Mouse (Mus musculus): ENCODE data around the gene Gpatch2. TPM values are rescaled to one million over a fixed set of nuclear protein-coding genes. Genes with fewer than 3 reads are reported as not detected.

The Gpatch2 gene
- total RNA-seq, 2 experiments from 2014 or later = 8.5 to 10.6 TPM

GRCm38 (mm10) chr1:187244734-187245133 lies 29.4 kb downstream of the Gpatch2 start:
- no peak for DNase-seq

- no peak for DNase-seq
These were observed 35.5 kb downstream of the Gpatch2 start for GRCm38 (mm10) chr1:187250741-187251262.

- DNase-seq = no peak
These were observed 43.4 kb downstream of the Gpatch2 start for GRCm38 (mm10) chr1:187258756-187259155.

GRCm38 (mm10) chr1:187267601-187268000 lies 52.3 kb downstream of the Gpatch2 start:
- no peak for DNase-seq

- DNase-seq = peak; percentile 16 to 20
These were observed 55.3 kb downstream of the Gpatch2 start for GRCm38 (mm10) chr1:187270318-187271247.

- no peak for DNase-seq
These were observed 62.0 kb downstream of the Gpatch2 start for GRCm38 (mm10) chr1:187277324-187277723.

GRCm38 (mm10) chr1:187278472-187278871 lies 63.2 kb downstream of the Gpatch2 start:
- DNase-seq = no peak

GRCm38 (mm10) chr1:187279776-187280175 lies 64.5 kb downstream of the Gpatch2 start:
- DNase-seq = no peak

GRCm38 (mm10) chr1:187282321-187282720 lies 67.0 kb downstream of the Gpatch2 start:
- DNase-seq = no peak

GRCm38 (mm10) chr1:187282804-187283203 lies 67.5 kb downstream of the Gpatch2 start:
- peak; percentile 26 to 29 for DNase-seq

GRCm38 (mm10) chr1:187285735-187286134 lies 70.4 kb downstream of the Gpatch2 start:
- DNase-seq = no peak

- no peak for DNase-seq
These were observed 71.1 kb downstream of the Gpatch2 start for GRCm38 (mm10) chr1:187286411-187286810.

GRCm38 (mm10) chr1:187286924-187287323 lies 71.6 kb downstream of the Gpatch2 start:
- DNase-seq = no peak

- DNase-seq = no peak
These were observed 74.9 kb downstream of the Gpatch2 start for GRCm38 (mm10) chr1:187290186-187290585.

- DNase-seq = no peak
These were observed 76.4 kb downstream of the Gpatch2 start for GRCm38 (mm10) chr1:187291480-187292394.

GRCm38 (mm10) chr1:187292395-187292749 lies 77.1 kb downstream of the Gpatch2 start:
- DNase-seq = no peak

- DNase-seq = no peak
These were observed 77.9 kb downstream of the Gpatch2 start for GRCm38 (mm10) chr1:187293233-187293632.

- DNase-seq = no peak
These were observed 79.2 kb downstream of the Gpatch2 start for GRCm38 (mm10) chr1:187294522-187294921.

- DNase-seq = no peak
These were observed 79.8 kb downstream of the Gpatch2 start for GRCm38 (mm10) chr1:187295038-187295559.

- DNase-seq = no peak
These were observed 80.4 kb downstream of the Gpatch2 start for GRCm38 (mm10) chr1:187295711-187296110.

GRCm38 (mm10) chr1:187299236-187299635 lies 83.9 kb downstream of the Gpatch2 start:
- DNase-seq = no peak

- DNase-seq = no peak
These were observed 85.3 kb downstream of the Gpatch2 start for GRCm38 (mm10) chr1:187300626-187301025.

Data from heart, adult 18-20 months (tissue).